Mouse (Mus musculus): ENCODE results near the gene Ttc28. TPM values are rescaled to one million over a fixed set of nuclear protein-coding genes. Genes with fewer than 3 reads are reported as not detected.

Ttc28 gene
- polyA plus RNA-seq, 1 experiment from 2014 or later, result 14.5 TPM

DNA sequence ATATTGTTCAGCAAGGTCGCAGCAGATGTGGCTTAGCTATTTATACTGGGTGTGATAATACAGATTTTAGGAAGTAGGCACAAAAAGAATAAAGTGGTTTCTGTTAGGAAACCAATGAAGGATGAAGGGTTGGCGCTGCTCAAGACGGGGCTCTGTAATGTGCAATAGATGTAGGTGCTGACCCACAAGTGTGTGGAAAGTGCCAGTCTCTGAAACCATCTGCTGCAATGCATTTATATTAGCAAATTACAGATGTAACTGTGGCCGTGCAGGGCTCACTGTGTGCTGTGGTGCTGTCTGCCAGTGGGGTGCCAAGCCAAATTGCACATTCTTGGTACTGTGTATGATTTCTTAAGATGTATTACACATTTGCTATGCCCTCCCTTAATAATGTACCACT is 81.3 kb downstream of the Ttc28 start:
- no peaks in the 10 kb centered on the region; the same call in 1 of the 2 replicates for H3K4me1 ChIP-seq (ENCODE audit: control insufficient read depth, insufficient read depth, low read depth, low read length)
- H3K36me3 ChIP-seq (ENCODE audit: control insufficient read depth, insufficient read depth, low read length), result no peaks in the 10 kb centered on the region
- H3K27ac ChIP-seq (ENCODE audit: low read depth, low read length), result no peak overlapping the region
- no peak overlapping the region for H3K9ac ChIP-seq (ENCODE audit: low read depth, low read length)
- H3K4me2 ChIP-seq (ENCODE audit: low read length), result no peak overlapping the region
- WGBS, result 47% methylated on average over 4 of the region's 4 CpGs
- no peak for ATAC-seq
- no peaks in the 10 kb centered on the region for H3K27me3 ChIP-seq (replicated peaks; ENCODE audit: control insufficient read depth, insufficient read depth, low read length)
- no peak overlapping the region for H3K4me3 ChIP-seq (ENCODE audit: low read length)
- H3K9me3 ChIP-seq (ENCODE audit: control insufficient read depth, low read length), result no peaks in the 10 kb centered on the region

DNA sequence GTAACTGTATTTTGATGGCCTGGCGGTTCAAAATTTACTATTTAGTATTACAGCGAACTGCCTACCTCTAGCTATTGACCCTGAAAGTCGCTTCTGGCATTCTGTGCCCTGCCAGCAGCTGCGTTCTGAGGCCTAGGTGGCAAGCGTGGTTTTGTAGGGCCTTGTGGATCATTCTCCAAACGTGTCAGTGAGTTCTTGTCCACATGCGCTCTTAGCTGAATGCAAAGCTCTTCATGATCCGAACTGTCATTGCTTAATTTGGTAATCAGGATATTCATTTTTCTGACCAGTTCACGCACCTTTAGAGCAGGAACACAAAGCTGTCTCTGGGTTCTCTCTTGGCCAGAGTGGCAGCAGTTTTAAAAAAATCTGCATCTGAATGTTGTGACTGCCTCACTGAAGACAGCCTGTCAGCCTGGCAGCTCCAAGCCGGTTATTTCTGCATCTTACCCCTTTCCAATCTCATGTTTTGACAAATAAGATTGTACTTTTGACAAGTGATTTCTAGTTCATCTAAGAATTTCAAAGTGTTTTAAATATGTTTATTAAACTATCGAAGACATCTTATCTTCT is 88.0 kb downstream of the Ttc28 start:
- Histone ChIP-seq H3K9ac (ENCODE audit: low read depth, low read length) (no peak overlapping the region), H3K4me2 (ENCODE audit: low read length) (no peak overlapping the region), H3K4me1 (ENCODE audit: control insufficient read depth, insufficient read depth, low read depth, low read length) (no peaks in the 10 kb centered on the region), H3K9me3 (ENCODE audit: control insufficient read depth, low read length) (no peaks in the 10 kb centered on the region), H3K27me3 (replicated peaks; ENCODE audit: control insufficient read depth, insufficient read depth, low read length) (no peaks in the 10 kb centered on the region), H3K27ac (ENCODE audit: low read depth, low read length) (no peak overlapping the region), H3K36me3 (ENCODE audit: control insufficient read depth, insufficient read depth, low read length) (no peaks in the 10 kb centered on the region), H3K4me3 (ENCODE audit: low read length) (no peak overlapping the region)
- 74% methylated on average over 11 of the region's 11 CpGs for WGBS
- ATAC-seq, result no peak

DNA sequence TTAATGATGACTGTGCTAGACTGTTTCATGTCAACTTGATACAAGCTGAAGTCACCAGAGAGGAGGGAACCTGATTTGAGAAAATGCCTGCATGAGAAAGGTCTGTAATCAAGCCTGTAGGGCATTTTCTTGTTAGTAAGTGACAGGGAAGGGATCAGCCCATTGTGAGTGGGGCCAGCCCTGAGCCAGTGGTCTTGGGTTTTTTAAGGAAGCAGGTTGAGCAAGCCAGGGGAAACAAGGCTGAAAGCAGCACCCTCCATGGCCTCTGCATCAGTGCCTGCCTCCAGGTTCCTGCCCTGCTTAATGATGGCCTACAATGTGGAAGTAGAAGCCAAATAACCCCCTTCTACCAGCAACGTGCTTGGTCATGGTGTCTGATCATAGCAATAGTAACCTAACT is 89.0 kb downstream of the Ttc28 start:
- no peak overlapping the region for H3K4me3 ChIP-seq (ENCODE audit: low read length)
- H3K4me1 ChIP-seq (ENCODE audit: control insufficient read depth, insufficient read depth, low read depth, low read length), result no peaks in the 10 kb centered on the region
- H3K36me3 ChIP-seq (ENCODE audit: control insufficient read depth, insufficient read depth, low read length), result no peaks in the 10 kb centered on the region
- H3K9ac ChIP-seq (ENCODE audit: low read depth, low read length), result no peak overlapping the region
- H3K27ac ChIP-seq (ENCODE audit: low read depth, low read length), result no peak overlapping the region
- no peak for ATAC-seq
- 45% methylated on average over 1 of the region's 1 CpGs for WGBS
- H3K4me2 ChIP-seq (ENCODE audit: low read length), result no peak overlapping the region
- H3K27me3 ChIP-seq (replicated peaks; ENCODE audit: control insufficient read depth, insufficient read depth, low read length), result no peaks in the 10 kb centered on the region
- H3K9me3 ChIP-seq (ENCODE audit: control insufficient read depth, low read length), result no peaks in the 10 kb centered on the region

DNA sequence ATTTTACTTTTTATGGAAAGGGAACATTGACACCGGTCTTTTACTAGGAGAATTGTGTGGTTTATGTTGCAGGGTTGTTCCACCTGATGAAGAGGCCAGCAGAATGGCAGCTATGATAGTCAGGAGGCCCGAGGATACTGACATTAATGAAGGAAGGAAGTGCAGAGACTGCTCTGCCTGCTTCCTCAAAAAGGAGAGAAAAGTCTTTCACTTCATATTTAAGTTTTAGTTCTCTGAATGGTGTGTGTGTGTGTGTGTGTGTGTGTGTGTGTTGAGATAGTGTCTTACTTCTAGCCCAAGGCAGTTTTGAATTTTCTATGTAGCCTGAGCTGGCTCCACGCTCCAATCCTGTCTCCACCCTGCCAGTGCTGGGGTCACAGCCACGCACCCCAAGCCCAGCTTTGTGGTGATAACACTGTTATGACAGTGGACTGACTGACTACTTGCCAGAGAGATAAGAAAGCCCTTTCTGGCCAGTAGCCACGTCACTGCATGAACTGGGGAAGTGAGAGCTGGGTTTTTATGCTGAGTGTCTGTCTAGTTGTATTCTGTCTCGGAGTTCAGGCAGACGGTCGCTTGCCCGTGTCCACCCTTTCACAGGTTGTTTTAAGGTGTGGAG is 90.7 kb downstream of the Ttc28 start:
- H3K9ac ChIP-seq (ENCODE audit: low read depth, low read length), result no peak overlapping the region
- no peak overlapping the region for H3K27ac ChIP-seq (ENCODE audit: low read depth, low read length)
- no peaks in the 10 kb centered on the region for H3K36me3 ChIP-seq (ENCODE audit: control insufficient read depth, insufficient read depth, low read length)
- H3K4me1 ChIP-seq (ENCODE audit: control insufficient read depth, insufficient read depth, low read depth, low read length), result no peaks in the 10 kb centered on the region
- H3K9me3 ChIP-seq (ENCODE audit: control insufficient read depth, low read length), result no peaks in the 10 kb centered on the region; the same call in 1 of the 2 replicates
- WGBS, result 83% methylated on average over 9 of the region's 9 CpGs
- no peak for ATAC-seq
- no peak overlapping the region for H3K4me3 ChIP-seq (ENCODE audit: low read length)
- H3K27me3 ChIP-seq (replicated peaks; ENCODE audit: control insufficient read depth, insufficient read depth, low read length), result no peaks in the 10 kb centered on the region
- no peak overlapping the region for H3K4me2 ChIP-seq (ENCODE audit: low read length)

DNA sequence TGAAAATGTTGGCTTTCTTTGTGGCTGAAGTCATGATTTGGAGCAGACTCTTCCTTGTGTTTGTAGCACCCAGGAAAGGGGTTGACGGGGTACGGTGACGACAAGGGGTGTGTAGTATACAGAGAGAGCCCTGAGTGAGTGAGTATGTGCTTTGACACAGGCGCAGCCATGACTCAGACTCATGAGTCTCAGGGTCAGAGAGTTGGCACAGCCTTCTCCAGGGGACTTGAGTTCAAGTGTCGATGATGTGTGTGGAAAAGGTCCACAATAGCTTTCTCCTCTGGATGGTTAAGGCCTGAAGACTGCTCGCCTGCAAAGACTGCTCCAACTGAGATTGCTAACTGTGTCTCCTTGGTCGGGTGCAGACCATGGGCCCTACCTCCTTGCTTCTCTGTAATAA is 97.1 kb downstream of the Ttc28 start:
- no peak for ATAC-seq
- Histone ChIP-seq H3K27ac (ENCODE audit: low read depth, low read length) (no peak overlapping the region), H3K36me3 (ENCODE audit: control insufficient read depth, insufficient read depth, low read length) (no peaks in the 10 kb centered on the region), H3K27me3 (replicated peaks; ENCODE audit: control insufficient read depth, insufficient read depth, low read length) (no peaks in the 10 kb centered on the region), H3K4me2 (ENCODE audit: low read length) (no peak overlapping the region), H3K4me3 (ENCODE audit: low read length) (no peak overlapping the region), H3K9ac (ENCODE audit: low read depth, low read length) (no peak overlapping the region), H3K4me1 (ENCODE audit: control insufficient read depth, insufficient read depth, low read depth, low read length) (peaks cover 14% of the 10 kb centered on the region), H3K9me3 (ENCODE audit: control insufficient read depth, low read length) (no peaks in the 10 kb centered on the region; the same call in 1 of the 2 replicates)
- WGBS, result 93% methylated on average over 7 of the region's 7 CpGs

DNA sequence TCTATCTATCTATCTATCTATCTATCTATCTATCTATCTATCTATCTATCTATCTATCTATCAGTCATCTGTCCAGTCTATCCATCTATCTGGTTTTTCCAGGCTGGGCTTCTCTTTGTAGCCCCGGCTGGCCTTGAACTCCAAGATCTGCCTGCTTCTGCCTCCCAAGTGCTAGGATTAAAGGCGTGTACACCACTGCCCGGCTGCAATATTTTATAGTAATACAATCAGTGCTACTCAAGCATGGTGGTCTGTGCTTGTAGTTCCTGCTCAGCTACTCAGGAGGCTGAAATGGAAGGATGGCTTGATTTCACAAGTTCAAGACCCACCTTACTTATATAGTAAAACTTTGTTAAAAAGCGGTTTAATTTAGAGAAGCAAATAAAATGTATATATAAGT is 98.2 kb downstream of the Ttc28 start:
- H3K27me3 ChIP-seq (replicated peaks; ENCODE audit: control insufficient read depth, insufficient read depth, low read length), result no peaks in the 10 kb centered on the region
- peaks cover 18% of the 10 kb centered on the region for H3K4me1 ChIP-seq (ENCODE audit: control insufficient read depth, insufficient read depth, low read depth, low read length)
- no peaks in the 10 kb centered on the region; the same call in 1 of the 2 replicates for H3K9me3 ChIP-seq (ENCODE audit: control insufficient read depth, low read length)
- no peak for ATAC-seq
- H3K27ac ChIP-seq (ENCODE audit: low read depth, low read length), result no peak overlapping the region
- no peak overlapping the region for H3K9ac ChIP-seq (ENCODE audit: low read depth, low read length)
- WGBS, result 90% methylated on average over 4 of the region's 4 CpGs
- H3K36me3 ChIP-seq (ENCODE audit: control insufficient read depth, insufficient read depth, low read length), result no peaks in the 10 kb centered on the region
- H3K4me2 ChIP-seq (ENCODE audit: low read length), result no peak overlapping the region
- no peak overlapping the region for H3K4me3 ChIP-seq (ENCODE audit: low read length)

DNA sequence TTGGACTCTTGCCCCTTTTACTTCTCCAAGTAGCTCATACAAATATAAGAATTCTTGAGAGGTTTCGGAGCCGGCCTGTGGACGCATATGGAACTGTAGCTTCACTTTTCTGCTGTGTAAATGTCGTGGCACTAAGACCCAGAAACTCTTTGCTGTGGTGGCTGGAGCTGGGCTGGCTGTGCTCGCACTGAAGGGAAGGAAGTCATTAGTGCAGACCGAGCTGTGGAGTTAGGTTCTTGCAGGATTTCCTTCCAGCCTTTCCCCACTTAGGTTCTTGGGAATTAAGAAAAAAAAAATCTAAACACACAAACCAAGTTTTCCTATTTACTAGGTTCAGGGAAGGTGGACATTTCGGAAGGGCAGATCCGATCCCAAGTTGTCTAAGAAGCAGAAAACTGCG is 98.9 kb downstream of the Ttc28 start:
- peak; percentile 86 for ATAC-seq
- H3K4me2 ChIP-seq (ENCODE audit: low read length), result peak overlapping the region; percentile 84
- no peaks in the 10 kb centered on the region for H3K27me3 ChIP-seq (replicated peaks; ENCODE audit: control insufficient read depth, insufficient read depth, low read length)
- WGBS, result under 1% methylated on average over 9 of the region's 9 CpGs
- H3K27ac ChIP-seq (ENCODE audit: low read depth, low read length), result peak overlapping the region; percentile 94
- peak overlapping the region; percentile 57 for H3K4me3 ChIP-seq (ENCODE audit: low read length)
- peaks cover 20% of the 10 kb centered on the region for H3K4me1 ChIP-seq (ENCODE audit: control insufficient read depth, insufficient read depth, low read depth, low read length)
- H3K9me3 ChIP-seq (ENCODE audit: control insufficient read depth, low read length), result no peaks in the 10 kb centered on the region; the same call in 1 of the 2 replicates
- peak overlapping the region; percentile 72 for H3K9ac ChIP-seq (ENCODE audit: low read depth, low read length)
- H3K36me3 ChIP-seq (ENCODE audit: control insufficient read depth, insufficient read depth, low read length), result no peaks in the 10 kb centered on the region

DNA sequence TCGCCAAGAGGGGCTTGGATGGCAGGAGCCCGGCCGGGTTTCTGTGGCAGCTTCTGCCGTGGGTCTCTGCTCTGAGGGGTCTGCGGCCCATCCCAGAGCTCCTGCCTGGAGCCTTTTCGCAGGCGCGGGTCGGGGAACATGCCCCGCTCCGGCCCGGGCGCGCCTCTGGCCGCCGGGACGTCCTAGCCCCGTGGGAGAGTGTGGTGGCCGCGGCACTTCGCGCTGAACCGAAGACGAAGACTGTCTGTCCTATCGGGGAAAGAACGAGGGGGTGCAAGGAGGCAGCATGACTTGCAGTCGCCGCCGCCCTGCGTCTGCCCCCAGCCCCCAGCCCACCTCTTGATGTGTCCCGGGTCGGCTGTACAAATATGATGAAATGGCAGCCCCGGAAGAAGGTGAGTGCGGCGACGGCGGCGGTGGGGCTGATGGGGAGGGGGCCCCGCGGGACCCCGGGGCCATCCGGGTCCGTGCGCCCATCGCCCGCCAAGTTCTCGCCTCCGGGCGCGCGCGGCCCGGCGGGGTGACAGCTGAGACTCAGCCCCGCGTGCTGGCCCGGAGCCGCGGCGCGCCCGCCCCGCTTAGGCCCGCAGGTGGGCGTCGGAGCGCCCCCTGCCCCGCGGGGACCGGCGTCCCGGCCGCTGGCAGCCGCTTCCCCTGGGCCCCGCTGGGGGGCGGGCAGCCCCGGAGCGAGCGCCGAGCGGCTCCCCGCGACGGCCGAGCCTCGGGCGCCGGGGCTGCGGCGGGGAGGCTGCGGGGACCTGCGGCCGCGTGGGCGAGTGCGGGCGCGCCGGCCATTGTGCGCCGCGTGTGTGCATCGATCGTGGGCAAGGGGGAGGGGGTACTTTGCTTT is 99.6 kb downstream of the Ttc28 start:
- H3K27ac ChIP-seq (ENCODE audit: low read depth, low read length), result peak overlapping the region; percentile 94
- no peaks in the 10 kb centered on the region for H3K27me3 ChIP-seq (replicated peaks; ENCODE audit: control insufficient read depth, insufficient read depth, low read length)
- no peaks in the 10 kb centered on the region for H3K36me3 ChIP-seq (ENCODE audit: control insufficient read depth, insufficient read depth, low read length)
- peak overlapping the region; percentile 72 for H3K9ac ChIP-seq (ENCODE audit: low read depth, low read length)
- H3K4me3 ChIP-seq (ENCODE audit: low read length), result peak overlapping the region; percentile 57
- no peaks in the 10 kb centered on the region; the same call in 1 of the 2 replicates for H3K9me3 ChIP-seq (ENCODE audit: control insufficient read depth, low read length)
- ATAC-seq, result peak; percentile 44
- WGBS, result 1% methylated on average over 57 of the region's 104 CpGs
- peaks cover 22% of the 10 kb centered on the region for H3K4me1 ChIP-seq (ENCODE audit: control insufficient read depth, insufficient read depth, low read depth, low read length)
- peak overlapping the region; percentile 84 for H3K4me2 ChIP-seq (ENCODE audit: low read length)

DNA sequence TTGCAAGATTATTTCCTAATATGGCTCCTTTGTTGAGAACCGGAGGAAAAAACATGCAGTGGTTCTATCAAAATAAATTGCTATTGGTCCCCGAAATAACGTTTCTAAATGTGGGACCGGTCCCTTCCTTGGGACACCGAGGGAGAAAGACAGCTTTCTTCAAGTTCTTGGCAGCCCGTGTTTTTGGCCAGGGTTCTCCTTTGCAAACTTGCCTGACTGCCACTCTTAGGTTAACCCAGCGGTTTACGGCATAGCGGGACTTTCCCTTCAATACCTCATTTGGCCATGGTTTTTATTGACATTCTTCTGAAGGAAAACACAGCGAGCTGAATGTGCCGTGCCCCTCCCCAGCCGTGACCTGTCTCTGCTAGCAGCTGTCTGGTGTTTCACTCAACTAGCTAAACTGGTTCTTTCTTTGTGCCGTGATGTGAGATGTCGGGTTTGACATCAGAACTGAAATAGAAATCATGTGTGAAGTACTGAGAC is 100.3 kb downstream of the Ttc28 start:
- Histone ChIP-seq H3K4me2 (ENCODE audit: low read length) (peak overlapping the region; percentile 84), H3K27me3 (replicated peaks; ENCODE audit: control insufficient read depth, insufficient read depth, low read length) (no peaks in the 10 kb centered on the region), H3K27ac (ENCODE audit: low read depth, low read length) (peak overlapping the region; percentile 94), H3K4me1 (ENCODE audit: control insufficient read depth, insufficient read depth, low read depth, low read length) (peaks cover 25% of the 10 kb centered on the region), H3K9me3 (ENCODE audit: control insufficient read depth, low read length) (no peaks in the 10 kb centered on the region), H3K9ac (ENCODE audit: low read depth, low read length) (peak overlapping the region; percentile 72), H3K36me3 (ENCODE audit: control insufficient read depth, insufficient read depth, low read length) (no peaks in the 10 kb centered on the region), H3K4me3 (ENCODE audit: low read length) (peak overlapping the region; percentile 57)
- 0 out of 2 replicates have a peak, but pooled peaks have one; percentile 7 for ATAC-seq
- WGBS, result under 1% methylated on average over 14 of the region's 14 CpGs
